Mouse (Mus musculus) neural tube, embryonic 15.5 days (tissue): Measurements from ENCODE around the gene Dusp28. TPM values are rescaled to one million over a fixed set of nuclear protein-coding genes. Genes with fewer than 3 reads are reported as not detected.
A peak's percentile ranks its signal among the peaks of the same experiment; 100 is the strongest.

ENCODE experiments used
- ATAC-seq: fragments of 200-750 bp; cut with Nextera tagmentation; 2 replicates; pipeline ENCODE4 v1.8.0; 2017; ENCODE audit warnings: mild to moderate bottlenecking, moderate TSS enrichment, moderate library complexity; ENCODE audit not compliant: low FRiP score
- H3K27ac ChIP-seq: fragments of 300-500 bp; sonication (generic); replicated peaks from 2 replicates; pipeline ENCODE4 v1.5.1; 2015; ENCODE audit warnings: mild to moderate bottlenecking, inconsistent platforms
- H3K27me3 ChIP-seq: fragments of 300-500 bp; sonication (generic); replicated peaks from 2 replicates; pipeline ENCODE4 v1.6.1; 2015; ENCODE audit warnings: inconsistent platforms
- H3K36me3 ChIP-seq: fragments of 300-500 bp; sonication (generic); 2 replicates; pipeline ENCODE4 v1.6.1; 2015; ENCODE audit warnings: inconsistent platforms
- H3K4me1 ChIP-seq: fragments of 300-500 bp; sonication (generic); 2 replicates; pipeline ENCODE4 v1.6.1; 2015; ENCODE audit warnings: inconsistent platforms
- H3K4me2 ChIP-seq: fragments of 300-500 bp; sonication (generic); 2 replicates; pipeline ENCODE4 v1.6.1; 2015; ENCODE audit warnings: inconsistent platforms, mild to moderate bottlenecking, moderate library complexity
- H3K4me3 ChIP-seq: fragments of 300-500 bp; sonication (generic); replicated peaks from 2 replicates; pipeline ENCODE4 v1.5.1; 2015; ENCODE audit warnings: mild to moderate bottlenecking, inconsistent platforms
- H3K9ac ChIP-seq: fragments of 300-500 bp; sonication (generic); replicated peaks from 2 replicates; pipeline ENCODE4 v1.6.1; 2015; ENCODE audit warnings: mild to moderate bottlenecking, inconsistent platforms
- H3K9me3 ChIP-seq: fragments of 300-500 bp; sonication (generic); replicated peaks from 2 replicates; pipeline ENCODE4 v1.6.1; 2016; ENCODE audit warnings: inconsistent platforms
- WGBS: fragments of 180-500 bp; shearing (Covaris S2); methylation state at CpG from one replicate; pipeline ENCODE4 v1.1.7; 2015; ENCODE audit warnings: mixed read lengths; 5-methylcytosine and 5-hydroxymethylcytosine counted together
- polyA plus RNA-seq: library from polyadenylated mRNA; unstranded; fragments of >200 nt; fragmentation: Nextera tagmentation; extraction: Ambion mirVana; gene quantifications from 2 replicates; pipeline ENCODE4 v1.2.1, GENCODE M21; 2015

Gene Dusp28
- polyA plus RNA-seq, 1 experiment from 2014 or later: 17.2 TPM

GRCm38 (mm10) chr1:92880101-92880500 is 26.7 kb upstream of the Dusp28 start:
- H3K9ac ChIP-seq: no peak overlapping the region
- WGBS: 84% methylated on average over 5 of the region's 5 CpGs
- no peak for ATAC-seq
- H3K36me3 ChIP-seq: no peaks in the 10 kb centered on the region
- no peaks in the 10 kb centered on the region for H3K27me3 ChIP-seq
- no peak overlapping the region for H3K4me2 ChIP-seq
- no peak overlapping the region for H3K4me3 ChIP-seq
- H3K9me3 ChIP-seq: no peaks in the 10 kb centered on the region
- no peaks in the 10 kb centered on the region for H3K4me1 ChIP-seq
- no peak overlapping the region for H3K27ac ChIP-seq

- Histone ChIP-seq H3K27me3 (no peaks in the 10 kb centered on the region), H3K9me3 (no peaks in the 10 kb centered on the region), H3K4me3 (no peak overlapping the region), H3K4me2 (no peak overlapping the region), H3K27ac (no peak overlapping the region), H3K36me3 (no peaks in the 10 kb centered on the region), H3K9ac (no peak overlapping the region), H3K4me1 (no peaks in the 10 kb centered on the region)
- no peak for ATAC-seq
- WGBS: 89% methylated on average over 6 of the region's 6 CpGs
These were observed 24.8 kb upstream of the Dusp28 start for GRCm38 (mm10) chr1:92881982-92882381.

GRCm38 (mm10) chr1:92888901-92889655 is 17.7 kb upstream of the Dusp28 start:
- H3K4me2 ChIP-seq: no peak overlapping the region
- no peaks in the 10 kb centered on the region for H3K36me3 ChIP-seq
- H3K4me3 ChIP-seq: no peak overlapping the region
- ATAC-seq: no peak
- H3K9ac ChIP-seq: no peak overlapping the region
- no peak overlapping the region for H3K27ac ChIP-seq
- H3K9me3 ChIP-seq: no peaks in the 10 kb centered on the region
- WGBS: 67% methylated on average over 7 of the region's 7 CpGs
- no peaks in the 10 kb centered on the region for H3K27me3 ChIP-seq
- no peaks in the 10 kb centered on the region for H3K4me1 ChIP-seq

DNA sequence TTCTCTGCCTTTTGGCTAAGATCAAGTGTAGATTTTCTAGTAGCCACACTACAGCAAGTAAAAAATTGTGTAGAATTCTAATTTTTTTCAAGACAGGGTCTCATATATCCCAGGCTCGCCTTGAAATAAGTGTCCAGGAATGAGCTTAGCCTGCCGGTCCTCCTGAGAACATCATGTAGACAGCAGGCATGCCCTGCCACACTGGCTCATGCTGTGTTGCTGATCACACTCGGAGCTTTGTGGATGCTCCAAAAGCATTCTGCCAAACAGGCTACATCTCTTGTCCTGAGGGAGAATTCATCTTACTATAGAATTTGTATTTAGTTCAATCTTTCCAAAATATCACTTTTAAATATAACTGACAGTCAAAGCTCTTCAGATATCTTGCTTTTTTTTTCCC is 14.0 kb upstream of the Dusp28 start:
- Histone ChIP-seq H3K4me1 (no peaks in the 10 kb centered on the region), H3K9me3 (no peaks in the 10 kb centered on the region), H3K27me3 (no peaks in the 10 kb centered on the region)

DNA sequence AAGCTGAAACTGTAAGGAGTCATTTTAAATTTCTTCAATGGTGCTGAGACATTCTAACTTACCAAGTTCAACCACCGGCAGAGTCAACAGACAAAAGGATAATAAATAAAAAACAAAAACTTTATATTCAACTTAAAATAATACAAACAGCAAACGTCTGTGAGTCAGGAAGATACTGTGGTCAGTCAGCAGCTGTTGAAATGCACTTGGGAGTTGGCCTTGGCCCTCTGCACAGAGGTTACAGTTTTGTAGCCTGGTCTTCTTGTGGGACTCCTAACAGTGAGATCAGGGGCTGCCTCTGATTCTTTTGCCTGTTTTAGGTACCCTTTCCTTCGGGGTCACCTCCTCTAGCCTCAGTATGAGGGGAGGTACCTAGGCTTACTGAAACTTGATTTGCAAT is 12.9 kb upstream of the Dusp28 start:
- 81% methylated on average over 3 of the region's 3 CpGs for WGBS
- Histone ChIP-seq H3K36me3 (no peaks in the 10 kb centered on the region), H3K4me1 (no peaks in the 10 kb centered on the region), H3K4me2 (no peak overlapping the region), H3K9me3 (no peaks in the 10 kb centered on the region), H3K27ac (no peak overlapping the region), H3K27me3 (no peaks in the 10 kb centered on the region), H3K9ac (no peak overlapping the region), H3K4me3 (no peak overlapping the region)
- no peak for ATAC-seq

More for the DNA sequence above, 14.0 kb upstream of the Dusp28 start:
- Histone ChIP-seq H3K4me3 (no peak overlapping the region), H3K4me2 (no peak overlapping the region), H3K27ac (no peak overlapping the region), H3K36me3 (no peaks in the 10 kb centered on the region), H3K9ac (no peak overlapping the region)
- no peak for ATAC-seq
- WGBS: 75% methylated on average over 3 of the region's 3 CpGs

DNA sequence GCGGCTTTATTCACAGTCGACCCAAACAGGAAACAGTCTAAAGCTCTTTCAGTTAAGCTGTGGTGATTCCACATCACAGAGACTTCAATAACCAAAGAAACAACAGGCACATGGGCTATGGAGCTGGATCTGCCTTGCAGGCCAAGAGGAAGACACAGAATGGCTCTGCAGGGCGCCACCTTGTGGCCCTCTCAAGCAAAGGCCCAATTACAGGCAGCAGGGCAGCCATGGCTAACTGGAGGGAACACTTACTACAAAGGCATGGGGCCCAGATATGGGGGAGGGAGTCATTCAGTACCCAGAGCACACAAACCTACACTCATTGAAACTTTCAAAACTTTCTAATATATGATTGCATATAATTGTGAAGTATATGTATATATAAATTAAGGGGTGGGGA is 11.7 kb upstream of the Dusp28 start:
- Histone ChIP-seq H3K9me3 (no peaks in the 10 kb centered on the region), H3K9ac (no peak overlapping the region), H3K4me3 (no peak overlapping the region), H3K27ac (no peak overlapping the region), H3K27me3 (no peaks in the 10 kb centered on the region), H3K4me1 (no peaks in the 10 kb centered on the region), H3K4me2 (no peak overlapping the region), H3K36me3 (no peaks in the 10 kb centered on the region)
- WGBS: 15% methylated on average over 3 of the region's 3 CpGs
- ATAC-seq: peak; percentile 77

DNA sequence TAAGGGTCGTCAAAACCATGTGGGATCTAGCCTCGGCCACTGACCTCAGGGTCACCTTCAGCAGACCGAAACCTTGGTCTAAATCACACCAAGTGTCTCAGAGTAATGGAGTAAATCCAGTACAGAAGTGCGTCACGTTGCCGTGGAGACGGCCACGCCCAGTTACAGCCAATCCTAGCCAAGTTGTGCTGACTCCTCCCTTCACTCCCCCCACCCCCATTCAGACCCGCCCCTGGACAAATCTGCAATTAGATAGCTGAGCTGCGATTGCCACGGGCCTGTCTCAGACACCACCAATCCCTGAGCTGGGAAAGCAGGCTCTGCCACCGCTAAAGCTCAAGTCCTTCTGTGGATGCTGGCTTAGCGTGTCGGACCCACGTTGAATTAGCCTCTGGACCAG is 4.0 kb upstream of the Dusp28 start, which contains the start of gene Ankmy1:
Gene Ankmy1 (minus strand): TSS at position 121 of the 400 bp plus-strand sequence.
- Histone ChIP-seq H3K27ac (peak within 1 kb of the TSS; percentile 41; the same call in 1 of the 2 replicates), H3K4me3 (peak within 1 kb of the TSS; percentile 19)
- under 1% methylated on average over 15 of the region's 15 CpGs for WGBS

DNA sequence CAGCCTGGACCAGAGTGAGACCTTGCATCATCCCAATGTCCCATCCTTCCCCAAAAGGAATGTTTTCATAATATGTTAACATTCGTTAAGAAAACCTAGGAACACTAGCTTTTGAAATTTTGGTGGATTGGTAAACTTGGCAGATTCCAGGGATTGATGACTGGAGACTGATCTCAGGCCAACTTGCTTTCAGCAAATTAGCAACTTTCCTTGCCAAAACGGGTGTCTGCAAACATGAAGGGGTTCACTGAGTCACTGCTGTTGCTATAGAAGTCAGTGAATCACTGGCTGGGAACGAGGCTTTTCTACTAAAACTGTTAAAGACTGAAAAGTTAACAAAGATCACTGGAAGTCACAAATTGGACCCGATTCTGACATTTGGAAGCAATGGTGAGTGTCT is 3.2 kb upstream of the Dusp28 start:
- Histone ChIP-seq H3K4me3 (no peak overlapping the region), H3K4me1 (peaks cover 27% of the 10 kb centered on the region), H3K27ac (no peak overlapping the region), H3K9ac (no peak overlapping the region), H3K4me2 (no peak overlapping the region), H3K36me3 (no peaks in the 10 kb centered on the region), H3K9me3 (no peaks in the 10 kb centered on the region), H3K27me3 (0 out of 2 replicates have a peak, but pooled peaks cover 5% of the 10 kb centered on the region)
- ATAC-seq: no peak
- 79% methylated on average over 4 of the region's 4 CpGs for WGBS

More for the DNA sequence above, 4.0 kb upstream of the Dusp28 start, which contains the start of gene Ankmy1:
- ATAC-seq: peak; percentile 21
- peak within 1 kb of the TSS; percentile 54 for H3K4me2 ChIP-seq
- H3K36me3 ChIP-seq: no peaks in the 10 kb centered on the region
- peaks cover 22% of the 10 kb centered on the region for H3K4me1 ChIP-seq
- H3K9ac ChIP-seq: no peak within 1 kb of the TSS
- H3K9me3 ChIP-seq: no peaks in the 10 kb centered on the region
- 0 out of 2 replicates have a peak, but pooled peaks cover 5% of the 10 kb centered on the region for H3K27me3 ChIP-seq

DNA sequence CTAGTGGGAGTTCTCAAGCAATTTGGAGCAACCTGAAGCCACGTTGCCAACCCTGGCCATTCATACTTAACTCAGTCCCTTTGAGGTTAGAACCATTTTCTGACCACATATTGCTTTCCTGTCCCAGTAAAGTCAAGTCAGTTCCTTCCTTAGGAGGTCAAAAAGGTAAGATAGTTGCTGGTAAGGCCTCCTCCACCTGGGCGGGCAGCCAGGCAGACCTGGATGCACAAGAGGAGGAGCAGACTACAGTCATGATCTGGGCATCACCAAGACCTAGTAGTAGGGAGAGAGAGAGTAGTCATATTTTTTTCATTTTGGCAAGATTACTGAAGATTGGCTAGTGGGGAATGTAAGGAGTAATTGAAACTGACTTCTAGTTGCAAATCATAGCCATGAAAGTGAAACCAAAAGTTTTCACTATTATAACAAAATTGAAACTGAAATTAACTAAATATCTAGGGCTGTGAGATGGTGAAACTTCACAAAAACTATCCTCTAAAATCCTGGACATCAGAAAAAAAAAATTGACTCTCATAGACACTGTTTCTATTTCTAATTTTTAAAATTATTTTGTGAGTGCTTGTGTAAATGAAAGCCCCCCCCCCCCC is 974 bp upstream of the Dusp28 start:
- H3K9me3 ChIP-seq: no peaks in the 10 kb centered on the region
- 95% methylated on average over 2 of the region's 2 CpGs for WGBS
- H3K9ac ChIP-seq: no peak overlapping the region
- H3K27me3 ChIP-seq: 0 out of 2 replicates have a peak, but pooled peaks cover 5% of the 10 kb centered on the region
- H3K27ac ChIP-seq: no peak overlapping the region
- no peak overlapping the region; the same call in 1 of the 2 replicates for H3K4me2 ChIP-seq
- H3K4me1 ChIP-seq: peaks cover 41% of the 10 kb centered on the region
- no peaks in the 10 kb centered on the region for H3K36me3 ChIP-seq
- no peak for ATAC-seq
- H3K4me3 ChIP-seq: no peak overlapping the region

DNA sequence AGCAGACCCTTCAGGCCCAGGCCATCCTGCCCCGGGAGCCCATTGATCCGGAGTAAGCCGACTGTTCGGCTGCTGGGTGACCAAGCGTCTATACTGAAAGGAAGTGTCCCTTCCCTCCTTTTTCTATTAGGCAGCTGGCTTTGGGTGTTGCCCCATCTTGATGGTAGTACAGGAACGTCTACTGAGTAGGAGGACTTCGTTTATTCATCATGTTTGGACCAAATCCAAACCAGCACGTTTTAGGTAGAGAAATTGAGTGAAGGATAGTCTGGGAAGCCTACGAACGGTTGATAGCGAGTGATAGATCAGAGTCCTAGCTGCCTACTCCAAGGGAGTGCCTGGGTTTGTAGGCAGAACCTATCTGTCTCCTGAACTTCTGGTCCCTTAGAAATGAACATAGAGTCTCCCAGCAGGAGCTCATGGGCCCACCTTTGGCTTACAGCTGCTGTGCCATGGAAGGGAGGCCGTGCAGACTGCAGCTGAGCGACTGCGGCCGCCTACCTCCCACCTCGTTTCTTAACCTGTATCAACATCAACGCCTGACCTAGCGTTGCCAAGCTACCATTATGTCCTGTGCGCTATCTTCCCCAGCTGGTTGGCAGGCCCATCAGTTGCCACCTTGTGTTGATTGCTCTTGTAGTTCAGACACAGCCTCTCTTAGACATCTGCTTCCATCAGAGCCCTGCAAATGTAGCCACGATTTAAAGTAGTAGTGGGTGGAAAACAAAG is 1.0 kb downstream of the Dusp28 start:
- Histone ChIP-seq H3K4me1 (peaks cover 50% of the 10 kb centered on the region), H3K9ac (peak overlapping the region; percentile 67), H3K4me3 (peak overlapping the region; percentile 73), H3K27ac (peak overlapping the region; percentile 92), H3K27me3 (no peaks in the 10 kb centered on the region), H3K9me3 (no peaks in the 10 kb centered on the region), H3K36me3 (no peaks in the 10 kb centered on the region), H3K4me2 (peak overlapping the region; percentile 84)
- no peak for ATAC-seq
- WGBS: 42% methylated on average over 20 of the region's 20 CpGs

- no peaks in the 10 kb centered on the region for H3K9me3 ChIP-seq
- WGBS: 97% methylated on average over 3 of the region's 3 CpGs
- H3K9ac ChIP-seq: no peak overlapping the region
- H3K27me3 ChIP-seq: no peaks in the 10 kb centered on the region
- H3K27ac ChIP-seq: no peak overlapping the region
- H3K4me2 ChIP-seq: no peak overlapping the region
- no peak for ATAC-seq
- 0 out of 2 replicates have a peak overlapping the region, but pooled peaks have one; percentile 73 for H3K4me3 ChIP-seq
- peaks cover 53% of the 10 kb centered on the region for H3K4me1 ChIP-seq
- H3K36me3 ChIP-seq: no peaks in the 10 kb centered on the region
These were observed 1.9 kb downstream of the Dusp28 start for GRCm38 (mm10) chr1:92908664-92909063.
